Mouse (Mus musculus) limb, embryonic 12.5 days (tissue): ENCODE measurements around the gene Gm14440. TPM values are rescaled to one million over a fixed set of nuclear protein-coding genes. Genes with fewer than 3 reads are reported as not detected.
"Not testable (repeated sequence)": the region's sequence is repeated elsewhere in the genome, so short reads cannot be mapped to it uniquely, and the experiment has no call there.

ENCODE experiments used
- ATAC-seq: fragments of 200-750 bp; cut with Nextera tagmentation; 2 replicates; pipeline ENCODE4 v1.8.0; 2017; ENCODE audit warnings: low read depth, moderate TSS enrichment; ENCODE audit not compliant: insufficient number of reproducible peaks, insufficient read depth, low FRiP score, low TSS enrichment
- H3K27ac ChIP-seq: fragments of 300-500 bp; sonication (generic); 2 replicates; pipeline ENCODE4 v1.5.1; 2016; ENCODE audit warnings: mild to moderate bottlenecking, moderate library complexity
- H3K27me3 ChIP-seq: fragments of 300-500 bp; sonication (generic); 2 replicates; pipeline ENCODE4 v1.6.1; 2016; ENCODE audit warnings: mild to moderate bottlenecking, moderate library complexity
- H3K36me3 ChIP-seq: fragments of 300-500 bp; sonication (generic); 2 replicates; pipeline ENCODE4 v1.6.1; 2016; ENCODE audit warnings: mild to moderate bottlenecking, moderate library complexity
- H3K4me1 ChIP-seq: fragments of 300-500 bp; sonication (generic); replicated peaks from 2 replicates; pipeline ENCODE4 v1.6.1; 2016
- H3K4me2 ChIP-seq: fragments of 300-500 bp; sonication (generic); 2 replicates; pipeline ENCODE4 v1.6.1; 2016; ENCODE audit warnings: mild to moderate bottlenecking, moderate library complexity
- H3K4me3 ChIP-seq: fragments of 300-500 bp; sonication (generic); replicated peaks from 2 replicates; pipeline ENCODE4 v1.5.1; 2016; ENCODE audit warnings: mild to moderate bottlenecking
- H3K9ac ChIP-seq: fragments of 300-500 bp; sonication (generic); replicated peaks from 2 replicates; pipeline ENCODE4 v1.6.1; 2016; ENCODE audit warnings: mild to moderate bottlenecking, moderate library complexity
- H3K9me3 ChIP-seq: fragments of 300-500 bp; sonication (generic); 2 replicates; pipeline ENCODE4 v1.6.1; 2016; ENCODE audit warnings: mild to moderate bottlenecking, moderate library complexity
- whole genome bisulfite sequencing: fragments of 180-500 bp; shearing (Covaris S2); methylation state at CpG from one replicate; pipeline ENCODE4 v1.1.7; 2016; 5-methylcytosine and 5-hydroxymethylcytosine counted together
- polyA plus RNA-seq: library from polyadenylated mRNA; unstranded; fragments of >200 nt; fragmentation: Nextera tagmentation; extraction: Ambion mirVana; gene quantifications from 2 replicates; pipeline ENCODE4 v1.2.1, GENCODE M21; 2016

The Gm14440 gene
- polyA plus RNA-seq, result 0.06 and 4.1 TPM in 2 replicates

GRCm38 (mm10) chr2:175274825-175275224 is at the start of gene Gm14440:
Gene Gm14440 (plus strand): TSS chr2:175275125.
- no CpG with 5 or more reads among the region's 6 CpGs for WGBS
- H3K9ac ChIP-seq, H3K27ac ChIP-seq, H3K4me1 ChIP-seq, ATAC-seq, H3K9me3 ChIP-seq, H3K36me3 ChIP-seq, H3K4me3 ChIP-seq, H3K4me2 ChIP-seq, H3K27me3 ChIP-seq: not testable (repeated sequence)

Other genes starting within 250 kb of the Gm14440 start
- gene Gm14393, start 207.3 kb upstream of the Gm14440 start, polyA plus RNA-seq, result 0.93 TPM in 1 of 2 replicates, not detected in the other
- 4.9 TPM in 2 replicates for gene Gm14399, start 133.1 kb upstream of the Gm14440 start, polyA plus RNA-seq
- 1.0 and 1.6 TPM in 2 replicates for gene Gm14443, start 99.3 kb upstream of the Gm14440 start, polyA plus RNA-seq
- 6.9 and 12.3 TPM in 2 replicates for gene Gm14391, start 68.2 kb upstream of the Gm14440 start, polyA plus RNA-seq
- gene Gm4631, start 63.1 kb downstream of the Gm14440 start, polyA plus RNA-seq, result 22.9 and 24.5 TPM in 2 replicates
- gene Zfp968, start 97.3 kb downstream of the Gm14440 start, polyA plus RNA-seq, result 4.5 and 4.8 TPM in 2 replicates
- gene Gm4724, start 160.7 kb downstream of the Gm14440 start, polyA plus RNA-seq, result 12.6 and 14.0 TPM in 2 replicates
- gene Zfp965, start 194.9 kb downstream of the Gm14440 start, polyA plus RNA-seq, result 5.6 and 6.3 TPM in 2 replicates